Comparison of ENCODE assay signal across 1 mouse cellular context in the genomic region with DNA sequence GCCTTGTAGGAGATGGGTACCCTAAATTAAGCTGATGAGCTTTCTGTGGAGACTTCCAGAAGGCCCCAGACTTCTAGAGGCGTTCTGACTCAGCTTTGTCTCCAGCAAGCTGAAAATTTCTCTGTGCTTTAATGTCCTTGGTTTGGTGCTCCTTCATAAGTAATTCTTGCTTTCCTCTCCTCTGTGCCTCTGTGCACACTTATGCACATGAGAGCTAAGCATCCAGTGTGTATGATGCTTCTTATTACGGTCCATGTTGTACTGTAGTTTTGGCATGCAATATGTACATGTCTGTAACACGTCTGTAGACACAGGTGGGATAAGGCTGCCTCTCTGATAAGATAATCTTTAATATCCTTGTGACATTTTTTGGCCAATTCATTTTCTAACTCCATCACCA.
TF ChIP-seq lines count a peak whose summit lies in the region.

No protein-coding gene starts in this region.

TF ChIP-seq in CH12.LX, 34 proteins besides CTCF, POLR2A, EP300 and RAD21:
- TF ChIP-seq ZC3H11A (IDR thresholded peaks at IDR 0.05; ENCODE audit: low read depth, low read length) = no peak
- TF ChIP-seq NELFE (IDR thresholded peaks at IDR 0.05; ENCODE audit: low read depth, low read length) = peak; percentile 38; the same call in 1 of the 2 replicates
- TF ChIP-seq CHD1 (IDR thresholded peaks at IDR 0.05; ENCODE audit: low read depth, low read length) = peak; percentile 76; the same call in 1 of the 2 replicates
- no peak for TF ChIP-seq MAZ (IDR thresholded peaks at IDR 0.05; ENCODE audit: low read depth, low read length)
- no peak for TF ChIP-seq E2F4 (IDR thresholded peaks at IDR 0.05; ENCODE audit: insufficient replicate concordance, low read depth, low read length)
- TF ChIP-seq SIN3A (IDR thresholded peaks at IDR 0.05; ENCODE audit: low read length) = peak; percentile 55; the same call in 1 of the 2 replicates
- no peak; the same call in 1 of the 2 replicates for TF ChIP-seq RCOR1 (conservative IDR thresholded peaks at IDR 0.05; ENCODE audit: low read depth, low read length)
- 0 out of 2 replicates have a peak, but pooled peaks have one; percentile 4 for TF ChIP-seq BHLHE40 (IDR thresholded peaks at IDR 0.05; ENCODE audit: low read depth, low read length)
- TF ChIP-seq KAT2A (IDR thresholded peaks at IDR 0.05; ENCODE audit: insufficient replicate concordance, low read length) = no peak
- TF ChIP-seq PAX5 (IDR thresholded peaks at IDR 0.05; ENCODE audit: low read length) = no peak
- no peak for TF ChIP-seq JUND (conservative IDR thresholded peaks at IDR 0.05; ENCODE audit: low read depth, low read length)
- no peak for TF ChIP-seq USF2 (conservative IDR thresholded peaks at IDR 0.05; ENCODE audit: low read depth, low read length)
- no peak for TF ChIP-seq SMC3 (IDR thresholded peaks at IDR 0.05; ENCODE audit: low read depth, low read length)
- 0 out of 2 replicates have a peak, but pooled peaks have one; percentile 16 for TF ChIP-seq MAFK (IDR thresholded peaks at IDR 0.05; ENCODE audit: insufficient replicate concordance, low read length)
- no peak for TF ChIP-seq UBTF (IDR thresholded peaks at IDR 0.05; ENCODE audit: low read depth, low read length)
- TF ChIP-seq USF1 (IDR thresholded peaks at IDR 0.05; ENCODE audit: low read depth, low read length) = no peak
- no peak for TF ChIP-seq MEF2A (IDR thresholded peaks at IDR 0.05; ENCODE audit: borderline replicate concordance, low read depth, low read length)
- no peak for TF ChIP-seq MXI1 (IDR thresholded peaks at IDR 0.05; ENCODE audit: low read depth, low read length)
- TF ChIP-seq CHD2 (IDR thresholded peaks at IDR 0.05; ENCODE audit: low read length) = no peak
TF ChIP-seq in CH12.LX: peak in this region for 5.
